Mouse (Mus musculus) layer of hippocampus, postnatal 36 days (tissue): Measurements from ENCODE around the gene Fam3c. TPM values are rescaled to one million over a fixed set of nuclear protein-coding genes. Genes with fewer than 3 reads are reported as not detected.
"Not testable (repeated sequence)": the region's sequence is repeated elsewhere in the genome, so short reads cannot be mapped to it uniquely, and the experiment has no call there.

Experiments used
- DNase-seq, 2 experiments: peaks; one replicate each; pipeline ENCODE4 v3.0.0; 2022
- total RNA-seq, 2 experiments: library from RNA; stranded (reverse); gene quantifications; 2 replicates each; pipeline ENCODE4 v1.2.3; 2021

The Fam3c gene
- total RNA-seq, 2 experiments from 2014 or later, result 59.9 to 65.1 TPM

DNA sequence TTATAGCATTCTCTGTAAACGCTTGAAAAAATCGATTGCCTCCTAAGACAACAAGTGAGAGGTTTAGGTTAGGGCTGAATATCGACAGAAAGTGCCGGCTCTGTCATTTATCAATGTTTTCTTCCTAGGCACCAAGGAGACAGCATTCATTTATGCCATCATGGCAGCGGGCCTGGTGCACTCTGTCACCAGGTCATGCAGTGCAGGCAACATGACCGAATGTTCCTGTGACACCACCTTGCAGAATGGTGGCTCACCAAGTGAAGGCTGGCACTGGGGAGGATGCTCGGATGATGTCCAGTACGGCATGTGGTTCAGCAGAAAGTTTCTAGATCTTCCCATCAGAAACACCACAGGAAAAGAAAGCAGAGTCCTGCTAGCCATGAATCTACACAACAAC, 65.3 kb downstream of the Fam3c start:
- no peak for DNase-seq

GRCm38 (mm10) chr6:22289461-22290021, 66.5 kb downstream of the Fam3c start:
- DNase-seq, result no peak

- no peak for DNase-seq
These were observed 67.1 kb downstream of the Fam3c start for GRCm38 (mm10) chr6:22288737-22289460.

DNA sequence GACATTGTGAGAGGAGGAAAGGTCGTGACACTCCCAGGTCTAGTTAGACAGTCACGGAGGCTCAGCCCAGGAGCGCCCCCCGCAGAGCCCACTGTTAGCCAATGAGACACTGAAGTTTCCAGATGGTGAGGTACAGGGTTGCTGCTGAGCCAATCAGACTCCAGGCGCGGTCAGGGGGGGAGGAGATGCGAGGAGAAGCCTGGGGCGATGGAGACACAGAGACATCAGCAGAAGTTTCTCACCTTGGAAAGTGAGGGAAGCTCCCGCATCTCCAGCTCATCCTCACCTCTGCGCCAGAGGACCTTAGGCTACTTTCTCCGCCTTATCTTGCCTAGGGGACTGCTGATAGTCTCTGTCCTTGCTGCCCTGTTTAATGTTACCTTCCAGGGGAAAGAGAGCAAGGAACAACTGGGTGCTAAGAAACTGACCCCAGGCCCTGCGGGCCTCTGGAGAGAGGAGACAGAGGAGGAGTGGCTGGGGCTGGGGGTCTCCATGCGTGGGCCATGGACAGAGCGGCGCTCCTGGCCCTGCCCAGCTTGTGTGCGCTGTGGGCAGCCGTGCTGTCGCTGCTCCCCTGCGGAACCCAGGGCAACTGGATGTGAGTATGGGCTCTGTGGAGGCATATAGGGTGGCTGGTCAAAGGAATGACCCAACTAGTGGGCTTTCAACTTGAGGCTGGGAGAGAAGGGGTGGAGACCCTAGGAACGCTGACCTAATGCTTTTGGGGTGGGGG, 67.9 kb downstream of the Fam3c start, which contains the start of gene Wnt16:
TSS of gene Wnt16 (plus strand) at position 224 of the 733 bp plus-strand sequence.
- peak in 1 of 2 experiments; percentile 16 for DNase-seq

DNA sequence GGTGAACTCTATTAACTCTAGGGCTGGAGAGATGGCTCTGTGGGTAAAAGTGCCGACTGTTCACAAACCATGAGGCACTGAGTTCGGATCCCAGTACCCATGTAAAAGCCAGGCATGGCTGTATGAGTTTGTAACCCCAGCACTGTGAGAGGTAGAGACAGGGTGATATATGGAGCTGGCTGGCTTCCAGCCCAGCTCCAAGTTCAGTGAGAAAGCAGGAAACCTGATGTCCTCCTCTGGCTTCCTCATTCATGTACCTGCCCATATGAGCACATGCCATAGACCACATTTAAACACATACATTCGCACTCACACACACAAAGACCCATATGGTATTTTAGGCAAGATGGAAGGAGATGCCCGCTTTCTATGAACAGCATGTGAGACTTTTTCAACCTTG, 73.6 kb downstream of the Fam3c start:
- DNase-seq, result no peak

DNA sequence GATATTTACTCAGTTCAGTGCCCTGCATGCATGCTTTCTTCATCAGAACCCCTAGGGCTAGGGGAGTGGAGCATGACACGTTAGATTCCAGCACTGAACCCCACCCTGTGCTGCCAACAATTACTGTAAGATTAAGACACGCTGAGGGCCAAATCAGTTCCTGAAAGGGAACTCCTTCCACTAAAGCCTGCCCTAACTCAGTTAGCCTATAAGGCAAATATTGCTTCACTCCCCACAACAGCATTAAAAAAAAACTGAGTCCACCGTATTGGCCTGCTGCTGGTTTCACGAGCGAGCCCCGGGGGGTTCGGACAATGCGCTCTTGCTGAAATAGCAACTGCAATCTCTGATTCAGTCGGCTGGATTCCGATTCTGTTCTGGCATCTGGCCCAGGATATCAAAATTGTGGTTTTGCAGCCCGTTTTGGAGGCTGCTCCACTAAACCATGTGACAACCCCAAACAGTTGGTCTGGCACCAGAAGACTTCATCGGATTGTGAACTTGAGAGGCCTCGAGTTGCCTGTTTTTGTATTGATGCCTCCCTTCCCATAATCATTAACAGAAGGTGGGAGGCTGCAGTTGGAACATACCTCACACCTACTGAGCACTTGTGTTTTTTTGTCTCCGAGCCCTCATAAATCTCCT, 75.7 kb downstream of the Fam3c start:
- DNase-seq, result peak; percentile 35 to 55

DNA sequence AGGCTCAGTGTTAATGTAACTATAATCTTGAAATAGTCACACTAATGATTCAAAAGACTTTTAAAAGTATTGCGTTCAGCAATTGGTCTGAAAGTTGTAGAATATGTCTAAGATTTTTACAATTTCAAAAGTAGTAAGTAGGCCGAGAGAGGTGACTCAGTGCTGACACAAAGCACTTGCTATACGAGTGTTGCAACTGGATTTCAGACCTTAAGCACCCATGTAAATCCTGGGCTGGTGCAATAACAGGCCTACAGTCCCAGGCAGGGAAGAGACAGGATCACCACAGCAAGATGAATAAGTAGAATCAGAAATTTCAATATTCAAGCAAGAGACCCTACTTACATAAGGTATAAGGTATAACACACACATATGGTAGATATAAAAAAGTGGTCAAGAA, 78.1 kb downstream of the Fam3c start:
- DNase-seq, result no peak

DNA sequence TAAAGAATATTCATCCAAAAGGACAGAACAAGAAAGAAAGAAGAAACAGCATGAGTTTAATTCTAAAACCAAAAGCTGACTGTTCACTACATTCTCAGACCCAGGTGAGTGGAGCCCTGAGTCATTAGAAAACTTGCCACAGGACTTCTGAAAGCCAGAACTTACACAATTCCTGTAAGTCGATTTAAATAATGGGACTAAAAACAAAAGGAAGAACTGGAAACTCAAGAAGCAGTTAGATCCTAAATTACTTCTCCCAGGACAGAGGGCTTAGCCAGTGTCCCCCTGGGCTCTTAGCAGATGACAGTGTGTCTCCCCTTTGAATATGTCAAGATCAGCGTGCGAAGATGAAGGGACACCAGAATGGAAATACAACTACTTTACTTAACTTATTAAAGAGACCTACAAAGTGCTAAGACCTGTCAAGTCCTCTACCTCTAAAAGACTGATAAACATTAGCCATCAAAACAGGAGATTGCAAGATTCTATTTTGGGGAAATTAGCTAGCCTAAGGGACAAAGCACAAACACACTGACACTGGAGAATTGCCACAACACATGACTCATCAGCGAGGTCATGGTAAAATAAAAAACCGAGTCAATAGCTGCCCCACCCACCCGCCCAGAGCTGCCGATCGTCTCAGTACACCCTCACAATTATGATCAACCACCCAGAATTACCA, 86.1 kb downstream of the Fam3c start:
- no peak for DNase-seq

GRCm38 (mm10) chr6:22268677-22269076, 87.4 kb downstream of the Fam3c start:
- DNase-seq, result no peak

DNA sequence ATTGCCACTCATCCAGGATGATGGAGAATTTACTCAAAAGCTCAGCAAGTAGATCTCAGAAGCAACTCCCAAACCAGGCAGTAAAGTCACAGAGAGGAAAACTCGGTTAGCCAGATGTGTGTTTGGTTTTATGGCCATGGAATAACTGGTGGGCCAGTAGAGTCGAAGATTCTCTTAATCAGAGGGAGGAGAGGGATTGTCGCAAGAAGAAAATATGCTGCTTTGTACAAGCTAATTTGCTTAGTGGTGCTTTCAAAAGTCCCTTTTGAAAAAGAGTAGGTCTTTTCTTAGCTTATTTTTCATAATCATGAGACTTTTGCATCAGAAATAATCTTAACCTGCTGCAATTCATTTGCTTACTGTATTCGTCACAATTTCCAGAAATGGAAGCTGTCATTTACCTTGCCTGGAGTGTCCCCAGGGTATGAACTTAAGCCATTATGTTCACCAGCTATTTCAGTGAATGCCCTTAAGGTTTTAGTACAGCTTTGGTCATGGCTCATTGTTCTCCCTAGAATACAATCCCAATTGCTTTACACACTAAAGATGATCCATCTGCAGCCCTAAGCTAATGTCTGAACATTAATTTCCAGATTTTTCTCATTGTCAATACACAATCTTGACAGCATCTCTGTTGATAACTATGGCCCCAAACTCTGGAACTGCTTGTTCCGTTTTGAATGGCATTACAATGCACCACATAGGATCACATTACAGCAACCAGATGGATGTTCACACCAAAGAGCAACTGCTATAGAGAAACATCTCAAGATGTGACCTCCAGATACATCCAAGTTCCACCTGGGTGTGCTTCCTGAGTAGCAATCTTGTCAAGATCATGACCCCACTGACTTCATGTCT, 88.0 kb downstream of the Fam3c start:
- no peak for DNase-seq

DNA sequence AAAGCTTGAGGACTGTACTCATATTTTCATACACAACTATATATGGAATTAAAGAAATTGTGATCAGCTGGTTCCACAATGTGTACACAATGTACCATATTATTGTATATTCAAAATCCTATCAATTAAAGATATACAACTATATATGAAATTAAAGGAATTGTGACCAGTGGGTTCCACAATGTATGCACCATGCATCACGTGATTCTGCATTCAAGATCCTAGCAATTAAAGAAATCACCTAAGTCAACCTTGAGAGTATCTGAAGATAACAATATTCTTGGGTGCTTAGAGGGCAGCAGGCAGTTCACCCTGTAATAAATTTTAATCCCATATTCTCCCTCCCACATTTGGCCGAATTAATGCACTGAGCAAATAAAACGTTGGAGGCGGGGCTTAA, 90.0 kb downstream of the Fam3c start:
- no peak for DNase-seq

DNA sequence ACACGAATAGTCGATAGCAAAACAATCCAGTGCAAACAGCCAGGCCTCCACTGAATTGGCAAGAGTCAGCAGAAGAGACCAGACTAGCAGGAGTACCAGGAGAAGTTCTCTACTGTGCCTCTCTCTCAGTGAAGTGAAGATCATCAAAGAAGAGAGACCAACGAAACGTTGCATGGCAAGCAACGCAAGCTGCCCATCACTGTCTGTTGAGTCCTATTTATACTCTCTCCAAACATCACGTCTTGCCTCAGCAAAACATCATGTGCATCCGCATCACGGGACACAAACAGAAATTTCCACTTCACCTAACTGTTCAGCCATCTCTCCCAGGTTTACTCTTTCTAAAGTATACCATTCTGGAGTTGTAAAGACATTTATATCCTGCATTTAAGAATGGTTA, 91.9 kb downstream of the Fam3c start:
- DNase-seq, result not testable (repeated sequence)

DNA sequence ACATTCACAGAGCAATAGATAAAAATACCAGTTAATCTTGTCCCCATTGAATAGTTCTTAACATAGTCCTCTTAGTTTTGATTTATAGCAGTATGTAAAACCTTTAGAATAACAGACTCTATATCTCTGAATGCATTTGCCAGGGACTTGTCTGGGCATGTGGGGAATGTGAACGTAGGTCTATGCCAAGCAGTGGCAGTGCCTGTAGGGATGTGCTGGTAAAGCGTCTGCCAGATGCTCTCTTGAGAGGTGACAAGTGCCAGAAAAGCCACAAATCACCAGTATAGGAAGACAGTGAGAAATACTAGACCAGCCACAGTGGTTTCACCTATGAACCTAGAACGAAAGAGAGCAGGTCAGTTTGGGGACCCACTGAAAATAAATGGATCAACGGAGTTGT, 93.5 kb downstream of the Fam3c start:
- DNase-seq, result no peak

DNA sequence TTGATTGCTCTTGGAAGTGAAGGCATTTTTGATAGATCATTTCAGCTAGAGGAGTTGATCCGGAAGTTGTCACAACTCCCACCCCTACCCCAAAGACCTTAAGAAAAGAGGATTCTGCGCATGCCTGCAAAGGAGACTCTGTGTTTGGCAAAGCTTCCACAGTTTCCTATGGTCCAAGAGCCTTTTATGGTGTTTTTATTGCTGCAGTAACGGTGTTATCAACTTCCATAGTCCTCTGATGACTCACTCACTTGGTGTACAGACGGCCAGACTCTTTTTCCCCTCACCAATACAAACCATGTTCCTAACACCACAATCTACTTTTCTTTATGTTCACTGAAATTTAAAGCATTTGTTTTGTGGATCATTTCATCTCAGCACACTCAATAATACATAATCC, 97.3 kb downstream of the Fam3c start:
- DNase-seq, result no peak

Other genes with a start within 250 kb of the Fam3c start
- 1 to 10 TPM; 1.3 to 2.3 TPM for gene Wnt16, start 68.0 kb downstream of the Fam3c start, total RNA-seq